Mouse (Mus musculus) bone marrow, adult 2 months (tissue): ENCODE measurements around the gene Phyhipl. TPM values are rescaled to one million over a fixed set of nuclear protein-coding genes. Genes with fewer than 3 reads are reported as not detected.

Experiments used
- H3K27ac ChIP-seq: fragments of 200-500 bp; 2 replicates; pipeline ENCODE4 v1.5.1; 2012; ENCODE audit warnings: low read depth, mild to moderate bottlenecking, control low read depth, inconsistent platforms, low read length; ENCODE audit not compliant: control insufficient read depth, poor library complexity, insufficient read depth
- H3K4me1 ChIP-seq: fragments of 200-500 bp; 2 replicates; pipeline ENCODE4 v1.6.1; 2011; ENCODE audit warnings: low read length; ENCODE audit not compliant: control insufficient read depth, insufficient read depth
- H3K4me3 ChIP-seq: fragments of 200-500 bp; replicated peaks from 2 replicates; pipeline ENCODE3; 2011; ENCODE audit warnings: mild to moderate bottlenecking, low read depth, low read length, control low read depth; ENCODE audit not compliant: control insufficient read depth
- CTCF ChIP-seq: fragments of 200-500 bp; IDR thresholded peaks from 2 replicates; pipeline ENCODE4 v1.5.1; 2011; ENCODE audit warnings: low read length, control low read depth; ENCODE audit not compliant: control insufficient read depth, insufficient read depth
- POLR2A ChIP-seq: fragments of 200-500 bp; IDR thresholded peaks from 2 replicates; pipeline ENCODE4 v1.6.1; 2011; ENCODE audit warnings: low read depth, mild to moderate bottlenecking, control low read depth, low read length, borderline replicate concordance; ENCODE audit not compliant: control insufficient read depth
- WGBS: fragments of 180-500 bp; shearing (Covaris S2); methylation state at CpG from one replicate; pipeline ENCODE4 v1.1.7; 2018; 5-methylcytosine and 5-hydroxymethylcytosine counted together
- polyA plus RNA-seq: library from polyadenylated mRNA; stranded (reverse); fragments of >200 nt; gene quantifications from 2 replicates; pipeline ENCODE4 v1.2.4, GENCODE M21; 2011; ENCODE audit warnings: low replicate concordance; ENCODE audit not compliant: missing spikeins, insufficient read depth, insufficient read length

Phyhipl gene
- polyA plus RNA-seq, 1 experiment = 0.82 TPM

GRCm38 (mm10) chr10:70686505-70686904 is 30.7 kb upstream of the Phyhipl start:
- TF ChIP-seq CTCF = no peak
- TF ChIP-seq POLR2A = no peak

GRCm38 (mm10) chr10:70683508-70683907 is 27.7 kb upstream of the Phyhipl start:
- Histone ChIP-seq H3K27ac (no peak overlapping the region), H3K4me1 (no peaks in the 10 kb centered on the region), H3K4me3 (no peak overlapping the region)
- no peak for TF ChIP-seq POLR2A
- TF ChIP-seq CTCF = no peak
- 81% methylated on average over 4 of the region's 4 CpGs for WGBS

More at GRCm38 (mm10) chr10:70686505-70686904, 30.7 kb upstream of the Phyhipl start:
- Histone ChIP-seq H3K4me3 (no peak overlapping the region), H3K27ac (no peak overlapping the region), H3K4me1 (no peaks in the 10 kb centered on the region)
- 40% methylated on average over 3 of the region's 3 CpGs for WGBS

GRCm38 (mm10) chr10:70677946-70678345 is 22.2 kb upstream of the Phyhipl start:
- Histone ChIP-seq H3K27ac (no peak overlapping the region), H3K4me3 (no peak overlapping the region), H3K4me1 (no peaks in the 10 kb centered on the region)
- TF ChIP-seq CTCF (no peak), POLR2A (no peak)
- 68% methylated on average over 1 of the region's 1 CpGs for WGBS

- TF ChIP-seq CTCF = no peak
- TF ChIP-seq POLR2A = no peak
- Histone ChIP-seq H3K27ac (no peak overlapping the region), H3K4me3 (no peak overlapping the region), H3K4me1 (no peaks in the 10 kb centered on the region)
- WGBS = 61% methylated on average over 6 of the region's 6 CpGs
Observed at GRCm38 (mm10) chr10:70656272-70656671, 507 bp upstream of the Phyhipl start.

GRCm38 (mm10) chr10:70654655-70655054 is 1.1 kb downstream of the Phyhipl start:
- no peak overlapping the region for H3K27ac ChIP-seq
- no peak for TF ChIP-seq CTCF
- TF ChIP-seq POLR2A = no peak
- no peaks in the 10 kb centered on the region for H3K4me1 ChIP-seq
- WGBS = 64% methylated on average over 4 of the region's 4 CpGs
- no peak overlapping the region for H3K4me3 ChIP-seq

GRCm38 (mm10) chr10:70654139-70654538 is 1.6 kb downstream of the Phyhipl start:
- WGBS = 60% methylated on average over 3 of the region's 3 CpGs
- H3K27ac ChIP-seq = no peak overlapping the region
- H3K4me3 ChIP-seq = no peak overlapping the region
- H3K4me1 ChIP-seq = no peaks in the 10 kb centered on the region
- TF ChIP-seq POLR2A (no peak), CTCF (no peak)

GRCm38 (mm10) chr10:70651769-70652648 is 3.8 kb downstream of the Phyhipl start:
- WGBS = 57% methylated on average over 16 of the region's 16 CpGs
- Histone ChIP-seq H3K4me1 (no peaks in the 10 kb centered on the region), H3K4me3 (no peak overlapping the region), H3K27ac (no peak overlapping the region)
- no peak for TF ChIP-seq CTCF
- TF ChIP-seq POLR2A = no peak

- 81% methylated on average over 5 of the region's 5 CpGs for WGBS
- no peak overlapping the region for H3K4me3 ChIP-seq
- H3K4me1 ChIP-seq = no peaks in the 10 kb centered on the region
Observed at GRCm38 (mm10) chr10:70648831-70649230, 6.9 kb downstream of the Phyhipl start.

More at GRCm38 (mm10) chr10:70648831-70649230, 6.9 kb downstream of the Phyhipl start:
- H3K27ac ChIP-seq = no peak overlapping the region
- TF ChIP-seq POLR2A (no peak), CTCF (no peak)
